Mouse (Mus musculus) lung, postnatal 36 days (tissue): ENCODE measurements around the gene Timm9.
"Not testable (repeated sequence)": the region's sequence is repeated elsewhere in the genome, so short reads cannot be mapped to it uniquely, and the experiment has no call there.

Experiments
- DNase-seq: peaks from one replicate; pipeline ENCODE4 v3.0.0; 2022; ENCODE audit warnings: mixed read lengths

The Timm9 gene

GRCm38 (mm10) chr12:71104275-71104674 lies 32.2 kb downstream of the Timm9 start:
- not testable (repeated sequence) for DNase-seq

- DNase-seq = no peak
Measured at GRCm38 (mm10) chr12:71086331-71086730, 50.2 kb downstream of the Timm9 start.
